ENCODE assay signal across 36 mouse cellular contexts in genomic region chr17:8211399-8211798, GRCm38 (mm10). TPM values are rescaled to one million over a fixed set of nuclear protein-coding genes. Genes with fewer than 3 reads are reported as not detected.
DNase-seq lines count a peak whose midpoint lies in the region; ATAC-seq and TF ChIP-seq lines count a peak whose summit lies in the region.
"Had no signal": no experiment of that assay in that cellular context is flagged by ENCODE, and none has a peak within 500 bp of the region (broad histone marks: within the 10 kb centered on the region; RNA-seq: fewer than 3 reads in every experiment).

No protein-coding gene starts in this region.

- no peaks in the 10 kb centered on the region for H3K36me3 ChIP-seq in heart, embryonic 10.5 days
- H3K36me3 ChIP-seq in splenic B cell, adult 2 months (ENCODE audit: control insufficient read depth, insufficient read depth, low read length, poor library complexity, severe bottlenecking): no peaks in the 10 kb centered on the region
- H3K36me3 ChIP-seq: embryonic facial prominence, embryonic 12.5 days; embryonic facial prominence, embryonic 15.5 days; forebrain, embryonic 12.5 days; forebrain, embryonic 15.5 days; G1E; hindbrain, embryonic 10.5 days; hindbrain, embryonic 13.5 days; intestine, embryonic 15.5 days had no signal

- 77% methylated on average over 6 of the region's 6 CpGs for WGBS in heart, embryonic 10.5 days
- WGBS in bone marrow, adult 2 months: 68% methylated on average over 6 of the region's 6 CpGs

- DNase-seq in heart, embryonic 10.5 days (ENCODE audit: low spot score): peak; percentile 72
- no peak for DNase-seq in heart, postnatal 10 days
- DNase-seq in splenic B cell, adult 2 months (ENCODE audit: low read depth, low spot score): peak; percentile 39
- no peak for DNase-seq in c-Kit-positive CD71-positive TER-119-positive erythroid progenitor cells, embryonic 14.5 days (ENCODE audit: low spot score)
- DNase-seq in urinary bladder, postnatal 4 days (ENCODE audit: low spot score in 2 of 2): no peak
- DNase-seq: adrenal gland, adult 2 months; adrenal gland, postnatal 14 days; B cell, adult 2 months; cerebellum, adult 18-20 months; cerebellum, adult 9-10 months; cerebellum, postnatal 14 days; gastrocnemius, postnatal 10 days; gastrocnemius, postnatal 36 days; heart, postnatal 36 days; kidney, adult 11 months had no signal

- no peak for TF ChIP-seq CTCF in bone marrow, adult 2 months (IDR thresholded peaks at IDR 0.05; ENCODE audit: control insufficient read depth, insufficient read depth, low read length)

- no peaks in the 10 kb centered on the region for H3K9me3 ChIP-seq in heart, embryonic 10.5 days
- H3K9me3 ChIP-seq: embryonic facial prominence, embryonic 12.5 days; embryonic facial prominence, embryonic 15.5 days; forebrain, embryonic 12.5 days; forebrain, embryonic 15.5 days; G1E; hindbrain, embryonic 10.5 days; hindbrain, embryonic 13.5 days; intestine, embryonic 15.5 days had no signal

- TF ChIP-seq POLR2A in bone marrow, adult 2 months (IDR thresholded peaks at IDR 0.05; ENCODE audit: borderline replicate concordance, control insufficient read depth, low read depth, low read length): no peak

- peak; percentile 31 for ATAC-seq in CD4-positive, CD25-positive, alpha-beta regulatory T cell, adult 4 months
- ATAC-seq: forebrain, embryonic 15.5 days; hindbrain, postnatal 0 days; intestine, embryonic 15.5 days; Patski had no signal

- intact Hi-C loops in heart, postnatal 10 days (cut with DNase I): no loop called here

- H3K27ac ChIP-seq in heart, embryonic 10.5 days: no peak overlapping the region
- H3K27ac ChIP-seq in bone marrow, adult 2 months (ENCODE audit: control insufficient read depth, insufficient read depth, low read depth, low read length, poor library complexity): peak overlapping the region; percentile 15; the same call in 1 of the 2 replicates
- H3K27ac ChIP-seq: embryonic facial prominence, embryonic 12.5 days; embryonic facial prominence, embryonic 15.5 days; forebrain, embryonic 12.5 days; forebrain, embryonic 15.5 days; heart, adult 2 months; hindbrain, embryonic 10.5 days; hindbrain, embryonic 13.5 days; hindbrain, postnatal 0 days; intestine, embryonic 15.5 days had no signal

- no peaks in the 10 kb centered on the region; the same call in 1 of the 2 replicates for H3K27me3 ChIP-seq in heart, embryonic 10.5 days (ENCODE audit: insufficient read depth, poor library complexity, severe bottlenecking)
- no peaks in the 10 kb centered on the region for H3K27me3 ChIP-seq in splenic B cell, adult 2 months (ENCODE audit: control insufficient read depth, insufficient read depth, low read length, poor library complexity, severe bottlenecking)
- H3K27me3 ChIP-seq: embryonic facial prominence, embryonic 12.5 days; embryonic facial prominence, embryonic 15.5 days; forebrain, embryonic 12.5 days; forebrain, embryonic 15.5 days; intestine, embryonic 15.5 days had no signal

- no peaks in the 10 kb centered on the region for H3K4me1 ChIP-seq in heart, embryonic 10.5 days
- H3K4me1 ChIP-seq in bone marrow, adult 2 months (ENCODE audit: control insufficient read depth, insufficient read depth, low read length): peaks cover 15% of the 10 kb centered on the region
- H3K4me1 ChIP-seq: embryonic facial prominence, embryonic 12.5 days; embryonic facial prominence, embryonic 15.5 days; forebrain, embryonic 12.5 days; forebrain, embryonic 15.5 days; hindbrain, embryonic 10.5 days; hindbrain, embryonic 13.5 days; intestine, embryonic 15.5 days had no signal

- H3K4me3 ChIP-seq in heart, embryonic 10.5 days: no peak overlapping the region
- H3K4me3 ChIP-seq in bone marrow, adult 2 months (replicated peaks; ENCODE audit: control insufficient read depth, low read depth, low read length): no peak overlapping the region
- H3K4me3 ChIP-seq: embryonic facial prominence, embryonic 12.5 days; embryonic facial prominence, embryonic 15.5 days; forebrain, embryonic 12.5 days; forebrain, embryonic 15.5 days; heart, adult 2 months; hindbrain, embryonic 10.5 days; hindbrain, embryonic 13.5 days; intestine, embryonic 15.5 days had no signal

RNA-seq across cellular contexts. Expression of gene Ccr6, which starts 24.4 kb away (rescaled TPM):
- polyA plus RNA-seq in heart, embryonic 10.5 days (2016; fragmentation: Nextera tagmentation; extraction: Ambion mirVana): not detected in 2 replicates
- not detected for total RNA-seq in heart, postnatal 10 days (2021)
- 100 to 1,000 TPM in 1 of 2 experiments, 10 to 100 TPM in 1; 90.4 to 125 TPM for polyA plus RNA-seq in CD4-positive, CD25-positive, alpha-beta regulatory T cell, adult 4 months (2017; shearing (Covaris generic))
- polyA plus RNA-seq in bone marrow, adult 2 months (2011; ENCODE audit: insufficient read depth, insufficient read length, low replicate concordance, missing spikeins): not detected in 2 replicates
- total RNA-seq: adrenal gland, adult 2 months; adrenal gland, postnatal 14 days; adrenal gland, postnatal 4 days; common myeloid progenitor, adult 5-6 weeks; G1E; gastrocnemius, adult 18-20 months; gastrocnemius, postnatal 10 days; gastrocnemius, postnatal 36 days; granulocyte monocyte progenitor cell, adult 5-6 weeks; heart, adult 2 months; heart, postnatal 36 days; hindbrain, postnatal 0 days had no signal
- polyA plus RNA-seq: brain, embryonic 14.5 days; embryonic facial prominence, embryonic 12.5 days; embryonic facial prominence, embryonic 15.5 days; forebrain, embryonic 12.5 days; forebrain, embryonic 15.5 days; G1E; heart, embryonic 11.5 days; heart, embryonic 14.5 days; heart, postnatal 0 days; hindbrain, embryonic 10.5 days; hindbrain, embryonic 13.5 days; hindbrain, postnatal 0 days; Patski had no signal

RNA-seq across cellular contexts. Expression of gene Fgfr1op, which starts 46.1 kb away (rescaled TPM):
- 24.9 and 30.8 TPM in 2 replicates for polyA plus RNA-seq in heart, embryonic 10.5 days (2016; fragmentation: Nextera tagmentation; extraction: Ambion mirVana)
- total RNA-seq in heart, postnatal 10 days (2021): 10 to 100 TPM; 14.6 to 15.6 TPM
- 10 to 100 TPM; 24.8 to 27.1 TPM for polyA plus RNA-seq in CD4-positive, CD25-positive, alpha-beta regulatory T cell, adult 4 months (2017; shearing (Covaris generic))
- 23.3 and 24.2 TPM in 2 replicates for polyA plus RNA-seq in bone marrow, adult 2 months (2011; ENCODE audit: insufficient read depth, insufficient read length, low replicate concordance, missing spikeins)

Comparison
In these comparisons a context has a peak if more than half of its experiments do, and no peak if none do; other contexts are left out.
1. DNase-seq: peak in heart, embryonic 10.5 days (single experiment) and splenic B cell, adult 2 months (single experiment); none in heart, postnatal 10 days (0 of 2), c-Kit-positive CD71-positive TER-119-positive erythroid progenitor cells, embryonic 14.5 days (single experiment) and urinary bladder, postnatal 4 days (0 of 2).
2. RNA of gene Ccr6, which starts 24.4 kb away (polyA plus RNA-seq): 90.4 to 125 TPM in CD4-positive, CD25-positive, alpha-beta regulatory T cell, adult 4 months; not detected in heart, embryonic 10.5 days and not detected in bone marrow, adult 2 months; every median in the first group is over 10 times any median in the second.